Mouse (Mus musculus): ENCODE measurements at regions not wholly inside any gene's neighbourhood (a gene's known extent, or its start where the extent isn't known, plus 50 kb on each side); places are given as distances from the start of the nearest gene placed in this dataset.

GRCm38 (mm10) chr16:19024010-19024532 is 147.2 kb downstream of the Hira start:
- in situ Hi-C loops (cut with MboI; ENCODE audit: unreplicated experiment in 2 of 2), result no loop called here

- in situ Hi-C loops (cut with MboI; ENCODE audit: unreplicated experiment in 2 of 2), result loop anchor here in 1 of 2 experiments (25.0 kb wide), 3 partner anchors 962 to 1063 kb away; partner anchors contain the start of genes Dgcr6 and Klhl6
Observed at GRCm38 (mm10) chr16:19025227-19025932, 148.5 kb downstream of the Hira start.

GRCm38 (mm10) chr16:19027096-19027495 is 150.3 kb downstream of the Hira start:
- in situ Hi-C loops (cut with MboI; ENCODE audit: unreplicated experiment in 2 of 2), result loop anchor here in 1 of 2 experiments (25.0 kb wide), 3 partner anchors 960 to 1065 kb away; partner anchors contain the start of genes Dgcr6 and Klhl6

GRCm38 (mm10) chr16:19032582-19032981 is 155.7 kb downstream of the Hira start:
- in situ Hi-C loops (cut with MboI; ENCODE audit: unreplicated experiment in 2 of 2), result loop anchor here in 1 of 2 experiments (25.0 kb wide), 3 partner anchors 955 to 1070 kb away; partner anchors contain the start of genes Dgcr6 and Klhl6

- in situ Hi-C loops (cut with MboI; ENCODE audit: unreplicated experiment in 2 of 2), result loop anchor here in 1 of 2 experiments (25.0 kb wide), 3 partner anchors 952 to 1073 kb away; partner anchors contain the start of genes Dgcr6 and Klhl6
Observed at GRCm38 (mm10) chr16:19035781-19036180, 158.9 kb downstream of the Hira start.

GRCm38 (mm10) chr16:19037681-19038080 is 160.8 kb downstream of the Hira start:
- in situ Hi-C loops (cut with MboI; ENCODE audit: unreplicated experiment in 2 of 2), result loop anchor here in 1 of 2 experiments (25.0 kb wide), 3 partner anchors 950 to 1075 kb away; partner anchors contain the start of genes Dgcr6 and Klhl6

DNA sequence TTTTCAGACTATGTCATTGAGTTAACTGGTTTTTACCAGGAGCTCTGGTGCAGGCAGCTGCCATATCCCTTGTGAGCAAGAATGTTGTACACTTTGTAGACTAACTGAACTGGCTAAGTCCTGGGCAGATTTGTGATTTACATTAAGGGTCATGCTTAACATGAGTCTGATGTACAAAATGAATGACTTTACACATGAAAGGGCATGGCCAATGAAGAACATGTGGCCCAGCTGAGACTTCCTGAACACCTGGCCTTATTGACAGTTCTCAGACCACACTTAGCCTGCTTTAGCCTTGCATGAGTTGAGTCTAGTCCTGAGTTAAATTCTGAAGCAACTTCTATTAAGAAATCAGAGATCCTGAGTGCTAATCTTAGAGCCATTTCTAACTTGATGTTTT is 176.0 kb downstream of the Hira start:
- in situ Hi-C loops (cut with MboI; ENCODE audit: unreplicated experiment in 2 of 2), result loop anchor here in 1 of 2 experiments (5.0 kb wide), 2 partner anchors 35 to 45 kb away; no protein-coding TSS in a partner anchor

DNA sequence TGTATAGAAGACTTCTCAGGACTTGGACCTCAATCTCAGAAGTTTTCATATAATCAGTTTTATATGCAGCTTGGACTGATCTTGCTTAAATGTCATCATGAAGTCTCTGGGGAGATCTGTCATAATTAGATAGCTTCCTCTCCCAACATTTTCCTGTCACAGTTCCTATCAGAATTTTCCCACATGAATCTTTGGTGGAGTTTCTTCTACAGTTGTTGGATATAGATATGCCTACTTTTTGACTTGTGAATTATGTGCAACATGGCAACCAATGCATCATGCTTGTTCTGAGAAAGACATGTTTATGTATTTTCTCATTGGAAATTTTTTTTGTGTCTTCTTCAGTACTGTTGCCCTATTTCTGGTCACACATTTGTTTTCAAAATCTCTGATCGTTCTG is 183.5 kb downstream of the Hira start:
- in situ Hi-C loops (cut with MboI; ENCODE audit: unreplicated experiment in 2 of 2), result loop anchor here (10.0 kb wide), 2 partner anchors 56 to 94 kb away; no protein-coding TSS in a partner anchor

- in situ Hi-C loops (cut with MboI; ENCODE audit: unreplicated experiment in 2 of 2), result loop anchor here (10.0 kb wide), 2 partner anchors 57 to 93 kb away; no protein-coding TSS in a partner anchor
Observed at GRCm38 (mm10) chr16:19061796-19062195, 185.0 kb downstream of the Hira start.

DNA sequence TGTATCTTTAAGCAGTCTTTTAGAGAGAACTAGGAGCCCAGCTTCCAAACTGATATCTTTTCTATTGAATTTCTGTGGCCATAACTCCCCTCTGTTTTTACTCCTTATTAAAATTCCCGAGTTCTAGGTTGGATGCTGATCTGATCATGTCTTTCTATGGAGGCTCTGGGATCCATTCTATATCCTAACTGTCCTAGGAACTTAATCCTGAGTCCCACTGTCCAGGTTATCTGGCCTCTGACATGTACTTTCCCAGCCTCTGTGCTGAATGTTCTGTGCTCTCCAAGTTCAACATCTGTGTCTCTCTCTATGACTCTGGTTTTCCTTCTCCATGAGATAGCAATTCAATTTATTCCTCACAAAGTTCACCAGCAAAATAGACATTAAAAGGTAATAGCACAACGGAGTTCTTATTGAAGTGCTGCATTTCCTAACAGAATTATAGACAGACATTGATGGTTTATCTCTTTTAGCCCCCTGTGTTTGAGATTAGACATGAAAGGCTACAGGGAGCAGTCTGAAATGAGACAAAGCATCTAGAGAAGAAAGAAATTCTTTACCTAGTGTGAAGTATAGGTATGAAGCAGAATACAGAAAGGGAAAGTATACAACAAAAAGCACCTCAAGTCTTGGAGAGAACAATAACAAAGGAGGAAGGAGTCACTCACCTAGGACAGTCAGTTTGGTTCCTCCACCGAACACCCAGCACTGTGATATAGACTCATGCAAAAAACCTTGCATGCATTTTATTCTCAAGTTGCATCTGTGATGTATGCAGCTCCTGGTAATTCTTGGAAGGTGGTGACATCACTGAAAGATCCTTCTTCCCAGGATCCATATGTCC is 185.9 kb downstream of the Hira start:
- in situ Hi-C loops (cut with MboI; ENCODE audit: unreplicated experiment in 2 of 2), result loop anchor here (10.0 kb wide), 2 partner anchors 58 to 92 kb away; no protein-coding TSS in a partner anchor

DNA sequence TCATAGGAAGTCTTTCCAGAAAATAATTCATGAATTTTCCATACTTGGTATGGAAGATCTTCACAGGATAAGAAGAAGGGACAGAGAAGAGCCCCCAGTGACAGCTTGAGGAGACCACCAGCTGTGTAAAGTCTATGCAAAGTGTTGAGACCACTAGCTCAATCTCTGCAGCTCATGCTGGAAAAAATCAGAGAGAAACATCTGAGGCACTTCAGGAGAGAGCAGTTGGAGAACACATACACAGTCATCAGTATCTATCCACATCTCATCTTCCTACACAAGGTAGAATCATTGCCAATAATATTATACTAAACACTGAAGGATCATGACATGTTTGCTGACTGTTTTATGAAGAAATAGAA is 186.5 kb downstream of the Hira start:
- in situ Hi-C loops (cut with MboI; ENCODE audit: unreplicated experiment in 2 of 2), result loop anchor here (10.0 kb wide), 2 partner anchors 59 to 91 kb away; no protein-coding TSS in a partner anchor

DNA sequence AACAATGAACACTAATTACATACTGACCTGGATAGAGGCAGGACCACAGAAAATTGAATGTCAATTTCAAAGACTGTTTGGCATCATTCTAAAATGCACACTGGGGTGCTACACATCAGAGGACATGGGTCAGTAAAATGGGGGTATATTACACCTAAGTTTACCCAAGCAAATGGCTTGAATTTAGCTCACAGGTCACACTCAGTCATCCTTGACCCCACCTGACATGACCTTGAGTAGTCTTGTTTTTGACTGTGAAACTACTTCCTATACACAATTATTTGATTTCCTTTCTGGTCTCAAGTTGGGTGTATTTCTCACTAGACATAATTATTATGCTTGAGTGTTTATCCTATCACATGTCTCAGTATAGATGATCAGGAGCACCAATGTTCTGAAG is 187.6 kb downstream of the Hira start:
- in situ Hi-C loops (cut with MboI; ENCODE audit: unreplicated experiment in 2 of 2), result loop anchor here (10.0 kb wide), 2 partner anchors 60 to 90 kb away; no protein-coding TSS in a partner anchor

DNA sequence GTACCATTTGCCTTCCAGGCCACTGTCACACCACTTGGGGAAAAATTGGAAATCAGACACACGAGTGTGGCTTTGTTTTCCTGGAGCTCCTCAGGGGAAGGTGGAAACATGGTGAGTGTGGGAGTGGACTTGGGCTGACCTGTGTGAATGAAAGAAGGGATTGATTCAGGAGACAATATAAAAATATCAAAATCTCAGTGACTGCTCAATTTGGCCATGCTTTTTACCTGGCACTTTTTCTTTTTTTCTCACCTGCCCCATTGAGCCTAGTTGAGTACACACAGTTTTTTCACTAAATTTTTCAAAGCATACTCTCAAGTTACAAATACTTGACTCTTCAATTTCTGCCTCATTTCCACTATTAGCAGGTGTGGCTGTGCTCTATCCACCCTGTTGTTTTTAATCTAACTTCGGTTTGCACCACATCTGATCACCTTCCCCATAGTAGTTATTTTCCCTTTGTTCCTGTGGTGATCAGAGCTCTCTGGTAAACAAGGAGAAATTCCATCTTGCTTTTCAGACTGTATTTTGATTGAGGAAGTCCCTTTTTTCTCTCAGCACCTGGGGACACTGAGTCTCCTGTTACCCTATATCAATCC is 188.8 kb downstream of the Hira start:
- in situ Hi-C loops (cut with MboI; ENCODE audit: unreplicated experiment in 2 of 2), result loop anchor here (10.0 kb wide), 2 partner anchors 61 to 89 kb away; no protein-coding TSS in a partner anchor

- in situ Hi-C loops (cut with MboI; ENCODE audit: unreplicated experiment in 2 of 2), result loop anchor here (10.0 kb wide), 2 partner anchors 62 to 88 kb away; no protein-coding TSS in a partner anchor
Observed at GRCm38 (mm10) chr16:19066700-19067310, 190.0 kb downstream of the Hira start.

DNA sequence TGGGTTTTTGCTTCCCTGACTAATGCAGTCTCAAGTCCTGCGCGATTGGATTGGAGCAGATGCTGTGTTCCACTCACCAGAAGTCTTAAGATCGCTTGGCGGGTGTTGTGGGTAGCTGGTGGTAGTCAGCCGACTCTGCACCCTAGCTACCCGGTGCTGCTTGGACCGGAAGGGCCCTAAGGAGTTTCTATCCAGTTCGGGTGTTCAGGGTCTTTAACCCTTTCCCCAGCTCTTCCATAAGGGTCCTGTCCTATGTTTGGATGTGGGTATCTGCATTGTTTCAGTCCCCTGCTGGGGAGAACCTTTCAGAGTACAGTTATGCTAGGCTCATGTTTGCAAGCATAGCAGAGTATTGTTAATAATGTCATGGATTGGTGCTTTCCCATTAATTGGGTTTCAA is 206.7 kb downstream of the Hira start:
- in situ Hi-C loops (cut with MboI; ENCODE audit: unreplicated experiment in 2 of 2), result loop anchor here in 1 of 2 experiments (25.0 kb wide), 1 partner anchor 396 kb away; no protein-coding TSS in a partner anchor

- in situ Hi-C loops (cut with MboI; ENCODE audit: unreplicated experiment in 2 of 2), result loop anchor here (5.0 to 25.0 kb wide), 5 partner anchors 36 to 401 kb away; no protein-coding TSS in a partner anchor
Observed at GRCm38 (mm10) chr16:19087914-19088313, 211.1 kb downstream of the Hira start.
